Mouse (Mus musculus) forebrain, embryonic 15.5 days (tissue): Measurements from ENCODE around the gene Cyp2a12. TPM values are rescaled to one million over a fixed set of nuclear protein-coding genes. Genes with fewer than 3 reads are reported as not detected.

Experiments used
- polyA plus RNA-seq: library from polyadenylated mRNA; unstranded; fragments of >200 nt; fragmentation: Nextera tagmentation; extraction: Ambion mirVana; gene quantifications from 2 replicates; pipeline ENCODE4 v1.2.1, GENCODE M21; 2015

Gene Cyp2a12
- polyA plus RNA-seq, 1 experiment from 2014 or later, result not detected

Other genes starting within 250 kb of the Cyp2a12 start
- gene Cyp2g1, start 220.2 kb upstream of the Cyp2a12 start, polyA plus RNA-seq, result not detected in 2 replicates
- 0.23 TPM in 1 of 2 replicates, not detected in the other for gene Cyp2a5, start 193.8 kb upstream of the Cyp2a12 start, polyA plus RNA-seq
- gene Cyp2a22, start 89.7 kb upstream of the Cyp2a12 start, polyA plus RNA-seq, result not detected in 2 replicates
- gene Cyp2f2, start 90.8 kb downstream of the Cyp2a12 start, polyA plus RNA-seq, result not detected in 2 replicates
- 0.27 TPM in 2 replicates for gene Cyp2t4, start 124.6 kb downstream of the Cyp2a12 start, polyA plus RNA-seq
- gene Egln2, start 137.7 kb downstream of the Cyp2a12 start, polyA plus RNA-seq, result 107 and 109 TPM in 2 replicates
- gene Rab4b, start 149.8 kb downstream of the Cyp2a12 start, polyA plus RNA-seq, result 79.0 and 86.9 TPM in 2 replicates
- not detected in 2 replicates for gene Gm21983, start 152.0 kb downstream of the Cyp2a12 start, polyA plus RNA-seq
- 9.4 and 14.8 TPM in 2 replicates for gene Mia, start 152.1 kb downstream of the Cyp2a12 start, polyA plus RNA-seq
- gene BC024978, start 166.7 kb downstream of the Cyp2a12 start, polyA plus RNA-seq, result 3.6 and 3.9 TPM in 2 replicates
- gene Snrpa, start 167.2 kb downstream of the Cyp2a12 start, polyA plus RNA-seq, result 228 and 236 TPM in 2 replicates
- 6.8 and 7.1 TPM in 2 replicates for gene Itpkc, start 199.6 kb downstream of the Cyp2a12 start, polyA plus RNA-seq
- gene Coq8b, start 203.9 kb downstream of the Cyp2a12 start, polyA plus RNA-seq, result 26.1 and 27.8 TPM in 2 replicates
- gene Numbl, start 229.4 kb downstream of the Cyp2a12 start, polyA plus RNA-seq, result 47.2 and 49.0 TPM in 2 replicates